ENCODE assay signal across 19 mouse cellular contexts in genomic region chr11:8629862-8630390, GRCm38 (mm10). TPM values are rescaled to one million over a fixed set of nuclear protein-coding genes. Genes with fewer than 3 reads are reported as not detected.
DNase-seq lines count a peak whose midpoint lies in the region; ATAC-seq and TF ChIP-seq lines count a peak whose summit lies in the region.
"Had no signal": no experiment of that assay in that cellular context is flagged by ENCODE, and none has a peak within 500 bp of the region (broad histone marks: within the 10 kb centered on the region; RNA-seq: fewer than 3 reads in every experiment).

No protein-coding gene starts in this region.

- no peak overlapping the region for H3K4me2 ChIP-seq in heart, embryonic 11.5 days
- H3K4me2 ChIP-seq in liver, embryonic 12.5 days = no peak overlapping the region
- H3K4me2 ChIP-seq in stomach, embryonic 15.5 days = no peak overlapping the region
- H3K4me2 ChIP-seq: embryonic facial prominence, embryonic 12.5 days; forebrain, embryonic 13.5 days; heart, embryonic 13.5 days; hindbrain, embryonic 13.5 days; limb, embryonic 13.5 days had no signal

- H3K9ac ChIP-seq in heart, embryonic 11.5 days (ENCODE audit: low read depth, low read length) = no peak overlapping the region
- H3K9ac ChIP-seq in liver, adult 2 months (ENCODE audit: low read depth, low read length) = no peak overlapping the region
- no peak overlapping the region for H3K9ac ChIP-seq in liver, embryonic 12.5 days
- no peak overlapping the region for H3K9ac ChIP-seq in stomach, embryonic 15.5 days
- H3K9ac ChIP-seq: embryonic facial prominence, embryonic 12.5 days; forebrain, embryonic 13.5 days; heart, embryonic 13.5 days; hindbrain, embryonic 13.5 days; limb, embryonic 13.5 days had no signal

- H3K79me2 ChIP-seq in liver, adult 2 months (ENCODE audit: control insufficient read depth, insufficient read depth, low read length) = peaks cover 8% of the 10 kb centered on the region; the same call in 1 of the 2 replicates

- no peaks in the 10 kb centered on the region for H3K9me3 ChIP-seq in heart, embryonic 11.5 days (replicated peaks; ENCODE audit: control insufficient read depth, low read length)
- no peaks in the 10 kb centered on the region for H3K9me3 ChIP-seq in liver, embryonic 12.5 days (replicated peaks)
- no peaks in the 10 kb centered on the region for H3K9me3 ChIP-seq in stomach, embryonic 15.5 days
- H3K9me3 ChIP-seq: embryonic facial prominence, embryonic 12.5 days; forebrain, embryonic 13.5 days; heart, embryonic 13.5 days; hindbrain, embryonic 13.5 days; limb, embryonic 13.5 days had no signal

- no peak for TF ChIP-seq CTCF in liver, adult 2 months (IDR thresholded peaks at IDR 0.05; ENCODE audit: low read depth, low read length)

- H3K4me3 ChIP-seq in heart, embryonic 11.5 days (ENCODE audit: low read depth, low read length) = no peak overlapping the region
- H3K4me3 ChIP-seq in liver, adult 2 months (ENCODE audit: insufficient read depth, low read depth, low read length) = no peak overlapping the region
- H3K4me3 ChIP-seq in liver, embryonic 12.5 days = no peak overlapping the region
- H3K4me3 ChIP-seq in brown adipose tissue, adult 24 weeks (ENCODE audit: insufficient read depth, low read depth, low read length) = no peak overlapping the region
- H3K4me3 ChIP-seq in stomach, embryonic 15.5 days (replicated peaks) = no peak overlapping the region
- H3K4me3 ChIP-seq: embryonic facial prominence, embryonic 12.5 days; erythroblast, embryonic 14.5 days; forebrain, embryonic 13.5 days; heart, embryonic 13.5 days; hindbrain, embryonic 13.5 days; limb, embryonic 13.5 days had no signal

- peak; percentile 93 for DNase-seq in heart, adult 11 months
- peak; percentile 23 for DNase-seq in liver, adult 2 months (ENCODE audit: extremely low read depth, low read depth, low spot score)
- no peak for DNase-seq in cerebellum, adult 9-10 months
- no peak for DNase-seq in spleen, postnatal 4 days (ENCODE audit: low spot score in 2 of 2)
- DNase-seq: cerebellum, adult 9-11 months; lung, postnatal 14 days; right cerebral cortex, postnatal 4 days; thymus, adult 2 months had no signal

- no peaks in the 10 kb centered on the region for H3K36me3 ChIP-seq in heart, embryonic 11.5 days (ENCODE audit: control insufficient read depth, insufficient read depth, low read length)
- H3K36me3 ChIP-seq in liver, adult 2 months (ENCODE audit: control insufficient read depth, insufficient read depth, low read length) = no peaks in the 10 kb centered on the region
- no peaks in the 10 kb centered on the region for H3K36me3 ChIP-seq in liver, embryonic 12.5 days
- no peaks in the 10 kb centered on the region for H3K36me3 ChIP-seq in stomach, embryonic 15.5 days
- H3K36me3 ChIP-seq: embryonic facial prominence, embryonic 12.5 days; heart, embryonic 13.5 days; hindbrain, embryonic 13.5 days had no signal

- ATAC-seq in heart, embryonic 11.5 days (replicated peaks; ENCODE audit: insufficient number of reproducible peaks, low FRiP score, low TSS enrichment) = no peak
- no peak for ATAC-seq in liver, embryonic 12.5 days
- ATAC-seq in stomach, embryonic 15.5 days (ENCODE audit: insufficient read depth, low FRiP score, low read depth) = no peak
- ATAC-seq: forebrain, embryonic 13.5 days; inflammation-experienced regulatory T-cells, adult 6 months had no signal

- H3K27ac ChIP-seq in heart, embryonic 11.5 days (ENCODE audit: low read depth, low read length) = no peak overlapping the region
- H3K27ac ChIP-seq in liver, adult 2 months (replicated peaks; ENCODE audit: insufficient read depth, low read depth, low read length) = no peak overlapping the region
- no peak overlapping the region for H3K27ac ChIP-seq in liver, embryonic 12.5 days
- peak overlapping the region; percentile 26; the same call in 1 of the 2 replicates for H3K27ac ChIP-seq in brown adipose tissue, adult 24 weeks (replicated peaks; ENCODE audit: low read depth, low read length)
- H3K27ac ChIP-seq in stomach, embryonic 15.5 days = peak overlapping the region; percentile 5
- H3K27ac ChIP-seq: embryonic facial prominence, embryonic 12.5 days; forebrain, embryonic 13.5 days; heart, embryonic 13.5 days; hindbrain, embryonic 13.5 days had no signal

- peaks cover 12% of the 10 kb centered on the region for H3K4me1 ChIP-seq in heart, embryonic 11.5 days (ENCODE audit: control insufficient read depth, insufficient read depth, low read length)
- peaks cover 15% of the 10 kb centered on the region; the same call in 1 of the 2 replicates for H3K4me1 ChIP-seq in liver, adult 2 months (ENCODE audit: control insufficient read depth, insufficient read depth, low read length)
- peaks cover 24% of the 10 kb centered on the region for H3K4me1 ChIP-seq in liver, embryonic 12.5 days
- H3K4me1 ChIP-seq in brown adipose tissue, adult 24 weeks (ENCODE audit: control insufficient read depth, insufficient read depth, insufficient read length, low read length) = no peaks in the 10 kb centered on the region
- peaks cover 27% of the 10 kb centered on the region for H3K4me1 ChIP-seq in stomach, embryonic 15.5 days

- no peak for TF ChIP-seq POLR2A in liver, adult 2 months (IDR thresholded peaks at IDR 0.05; ENCODE audit: extremely low read depth, insufficient read depth, low read length)

- peaks cover 4% of the 10 kb centered on the region; the same call in 1 of the 2 replicates for H3K27me3 ChIP-seq in heart, embryonic 11.5 days (ENCODE audit: control insufficient read depth, insufficient read depth, low read length)
- H3K27me3 ChIP-seq in liver, adult 2 months (ENCODE audit: control insufficient read depth, insufficient read depth, low read length) = no peaks in the 10 kb centered on the region
- H3K27me3 ChIP-seq in liver, embryonic 12.5 days (replicated peaks) = peaks cover 20% of the 10 kb centered on the region
- H3K27me3 ChIP-seq in stomach, embryonic 15.5 days (replicated peaks) = no peaks in the 10 kb centered on the region
- H3K27me3 ChIP-seq: embryonic facial prominence, embryonic 12.5 days; forebrain, embryonic 13.5 days; heart, embryonic 13.5 days; limb, embryonic 13.5 days had no signal

- 76% methylated on average over 8 of the region's 8 CpGs for WGBS in heart, embryonic 11.5 days (ENCODE audit: insufficient replicate concordance)
- WGBS in liver, adult 2 months = 80% methylated on average over 8 of the region's 8 CpGs
- WGBS in liver, embryonic 12.5 days (ENCODE audit: insufficient replicate concordance) = 45% methylated on average over 8 of the region's 8 CpGs
- WGBS in stomach, embryonic 15.5 days = 69% methylated on average over 8 of the region's 8 CpGs

RNA-seq across cellular contexts. Expression of gene Tns3, which starts 34.4 kb away (rescaled TPM):
- polyA plus RNA-seq in heart, embryonic 11.5 days (2014; fragmentation: Nextera tagmentation; extraction: Ambion mirVana) = 10.1 and 11.0 TPM in 2 replicates
- total RNA-seq in liver, adult 2 months (2014; rRNA removed) = 15.3 and 19.7 TPM in 2 replicates
- 12.8 and 14.6 TPM in 2 replicates for polyA plus RNA-seq in liver, adult 2 months (2012; rRNA removed)
- 6.7 and 7.3 TPM in 2 replicates for polyA plus RNA-seq in liver, embryonic 12.5 days (2016; fragmentation: Nextera tagmentation; extraction: Ambion mirVana)
- polyA plus RNA-seq in brown adipose tissue, adult 24 weeks (2012; ENCODE audit: insufficient read depth, insufficient read length, missing spikeins) = 3.0 TPM in 2 replicates
- polyA plus RNA-seq in stomach, embryonic 15.5 days (2015; fragmentation: Nextera tagmentation; extraction: Ambion mirVana) = 26.9 and 28.9 TPM in 2 replicates

Comparison
In these comparisons a context has a peak if more than half of its experiments do, and no peak if none do; other contexts are left out.
1. DNase-seq: peak in heart, adult 11 months (single experiment) and liver, adult 2 months (single experiment); none in cerebellum, adult 9-10 months (single experiment) and spleen, postnatal 4 days (0 of 2).
2. H3K27ac ChIP-seq: peak in brown adipose tissue, adult 24 weeks (single experiment) and stomach, embryonic 15.5 days (single experiment); none in heart, embryonic 11.5 days (single experiment), liver, adult 2 months (single experiment) and liver, embryonic 12.5 days (single experiment).